Mouse (Mus musculus) heart, embryonic 10.5 days (tissue): ENCODE measurements around the gene Traf7. TPM values are rescaled to one million over a fixed set of nuclear protein-coding genes. Genes with fewer than 3 reads are reported as not detected.
A peak's percentile ranks its signal among the peaks of the same experiment; 100 is the strongest.

Experiments used
- DNase-seq: peaks from one replicate; pipeline ENCODE4 v3.0.0-alpha.2; 2017; ENCODE audit warnings: low spot score
- H3K27ac ChIP-seq: fragments of 300-500 bp; sonication (generic); 2 replicates; pipeline ENCODE4 v1.5.1; 2016; ENCODE audit warnings: mild to moderate bottlenecking
- H3K27me3 ChIP-seq: fragments of 300-500 bp; sonication (generic); 2 replicates; pipeline ENCODE4 v1.6.1; 2016; ENCODE audit warnings: mild to moderate bottlenecking; ENCODE audit not compliant: poor library complexity, insufficient read depth, severe bottlenecking
- H3K36me3 ChIP-seq: fragments of 300-500 bp; sonication (generic); 2 replicates; pipeline ENCODE4 v1.6.1; 2016; ENCODE audit warnings: mild to moderate bottlenecking, moderate library complexity
- H3K4me1 ChIP-seq: fragments of 300-500 bp; sonication (generic); 2 replicates; pipeline ENCODE4 v1.6.1; 2016; ENCODE audit warnings: mild to moderate bottlenecking
- H3K4me3 ChIP-seq: fragments of 300-500 bp; sonication (generic); 2 replicates; pipeline ENCODE4 v1.5.1; 2016; ENCODE audit warnings: mild to moderate bottlenecking, moderate library complexity
- H3K9me3 ChIP-seq: fragments of 300-500 bp; sonication (generic); 2 replicates; pipeline ENCODE4 v1.6.1; 2016; ENCODE audit warnings: mild to moderate bottlenecking, moderate library complexity
- WGBS: fragments of 180-500 bp; shearing (Covaris S2); methylation state at CpG from one replicate; pipeline ENCODE4 v1.1.7; 2016; 5-methylcytosine and 5-hydroxymethylcytosine counted together
- polyA plus RNA-seq: library from polyadenylated mRNA; unstranded; fragments of >200 nt; fragmentation: Nextera tagmentation; extraction: Ambion mirVana; gene quantifications from 2 replicates; pipeline ENCODE4 v1.2.1, GENCODE M21; 2016

Traf7 gene
- polyA plus RNA-seq, 1 experiment from 2014 or later: 93.5 TPM

- Histone ChIP-seq H3K9me3 (no peaks in the 10 kb centered on the region), H3K4me3 (no peak overlapping the region), H3K27ac (no peak overlapping the region), H3K36me3 (no peaks in the 10 kb centered on the region), H3K27me3 (peaks cover 53% of the 10 kb centered on the region), H3K4me1 (peaks cover 3% of the 10 kb centered on the region)
- WGBS: 46% methylated on average over 2 of the region's 2 CpGs
- DNase-seq: no peak
Observed at GRCm38 (mm10) chr17:24494627-24495335, 33.0 kb downstream of the Traf7 start.

- peaks cover 70% of the 10 kb centered on the region for H3K27me3 ChIP-seq
- 82% methylated on average over 4 of the region's 4 CpGs for WGBS
- no peak for DNase-seq
- no peaks in the 10 kb centered on the region for H3K36me3 ChIP-seq
- no peak overlapping the region for H3K4me3 ChIP-seq
- no peak overlapping the region for H3K27ac ChIP-seq
- H3K9me3 ChIP-seq: no peaks in the 10 kb centered on the region
- H3K4me1 ChIP-seq: peaks cover 23% of the 10 kb centered on the region
Observed at GRCm38 (mm10) chr17:24490399-24490798, 37.3 kb downstream of the Traf7 start.

- no peaks in the 10 kb centered on the region for H3K9me3 ChIP-seq
- no peak for DNase-seq
- H3K36me3 ChIP-seq: no peaks in the 10 kb centered on the region
- peaks cover 70% of the 10 kb centered on the region for H3K27me3 ChIP-seq
- peaks cover 26% of the 10 kb centered on the region for H3K4me1 ChIP-seq
- H3K4me3 ChIP-seq: peak overlapping the region; percentile 82
- WGBS: 19% methylated on average over 19 of the region's 19 CpGs
- peak overlapping the region; percentile 79 for H3K27ac ChIP-seq
Observed at GRCm38 (mm10) chr17:24489265-24490030, 38.3 kb downstream of the Traf7 start.

- H3K27ac ChIP-seq: peak overlapping the region; percentile 79
- no peak for DNase-seq
- peaks cover 70% of the 10 kb centered on the region for H3K27me3 ChIP-seq
- H3K4me3 ChIP-seq: peak overlapping the region; percentile 82
- no peaks in the 10 kb centered on the region for H3K36me3 ChIP-seq
- under 1% methylated on average over 71 of the region's 81 CpGs for whole genome bisulfite sequencing
- no peaks in the 10 kb centered on the region for H3K9me3 ChIP-seq
- peaks cover 26% of the 10 kb centered on the region for H3K4me1 ChIP-seq
Observed at GRCm38 (mm10) chr17:24488662-24489264, 39.0 kb downstream of the Traf7 start.

- peaks cover 26% of the 10 kb centered on the region for H3K4me1 ChIP-seq
- no peaks in the 10 kb centered on the region for H3K36me3 ChIP-seq
- H3K4me3 ChIP-seq: peak within 1 kb of the TSS; percentile 82
- H3K27me3 ChIP-seq: peaks cover 70% of the 10 kb centered on the region
- no peaks in the 10 kb centered on the region for H3K9me3 ChIP-seq
- peak within 1 kb of the TSS; percentile 79 for H3K27ac ChIP-seq
- DNase-seq: no peak
- 1% methylated on average over 45 of the region's 45 CpGs for WGBS
Observed at GRCm38 (mm10) chr17:24488186-24488661, 39.5 kb downstream of the Traf7 start, which contains the start of gene Caskin1. Caskin1 (plus strand) TSS chr17:24488601.

- peaks cover 30% of the 10 kb centered on the region for H3K4me1 ChIP-seq
- no peak for DNase-seq
- H3K9me3 ChIP-seq: no peaks in the 10 kb centered on the region
- H3K4me3 ChIP-seq: no peak overlapping the region
- H3K27ac ChIP-seq: peak overlapping the region; percentile 52; the same call in 1 of the 2 replicates
- 45% methylated on average over 11 of the region's 11 CpGs for WGBS
- H3K36me3 ChIP-seq: no peaks in the 10 kb centered on the region
- peaks cover 51% of the 10 kb centered on the region for H3K27me3 ChIP-seq
Observed at GRCm38 (mm10) chr17:24485090-24485860, 42.5 kb downstream of the Traf7 start.

GRCm38 (mm10) chr17:24483495-24483894 is 44.2 kb downstream of the Traf7 start:
- 89% methylated on average over 3 of the region's 3 CpGs for WGBS
- Histone ChIP-seq H3K4me3 (no peak overlapping the region), H3K27me3 (peaks cover 35% of the 10 kb centered on the region), H3K9me3 (no peaks in the 10 kb centered on the region), H3K27ac (no peak overlapping the region), H3K4me1 (peaks cover 20% of the 10 kb centered on the region), H3K36me3 (no peaks in the 10 kb centered on the region)
- no peak for DNase-seq

GRCm38 (mm10) chr17:24481027-24481815 is 46.5 kb downstream of the Traf7 start:
- Histone ChIP-seq H3K27ac (no peak overlapping the region), H3K27me3 (peaks cover 12% of the 10 kb centered on the region; the same call in 1 of the 2 replicates), H3K4me1 (peaks cover 25% of the 10 kb centered on the region), H3K9me3 (no peaks in the 10 kb centered on the region), H3K4me3 (no peak overlapping the region), H3K36me3 (peaks cover 18% of the 10 kb centered on the region)
- 90% methylated on average over 20 of the region's 20 CpGs for WGBS
- peak; percentile 68 for DNase-seq

GRCm38 (mm10) chr17:24480201-24480826 is 47.4 kb downstream of the Traf7 start:
- DNase-seq: peak; percentile 66
- 0 out of 2 replicates have a peak overlapping the region, but pooled peaks have one; percentile 15 for H3K4me3 ChIP-seq
- peaks cover 27% of the 10 kb centered on the region for H3K36me3 ChIP-seq
- H3K9me3 ChIP-seq: no peaks in the 10 kb centered on the region
- 37% methylated on average over 3 of the region's 3 CpGs for WGBS
- peaks cover 20% of the 10 kb centered on the region for H3K4me1 ChIP-seq
- peaks cover 5% of the 10 kb centered on the region; the same call in 1 of the 2 replicates for H3K27me3 ChIP-seq
- H3K27ac ChIP-seq: peak overlapping the region; percentile 25; the same call in 1 of the 2 replicates

GRCm38 (mm10) chr17:24479431-24479830 is 48.3 kb downstream of the Traf7 start:
- peak overlapping the region; percentile 82 for H3K4me3 ChIP-seq
- no peak for DNase-seq
- peak overlapping the region; percentile 98; the same call in 1 of the 2 replicates for H3K27ac ChIP-seq
- WGBS: 32% methylated on average over 1 of the region's 1 CpGs
- H3K36me3 ChIP-seq: peaks cover 36% of the 10 kb centered on the region
- H3K4me1 ChIP-seq: peaks cover 19% of the 10 kb centered on the region
- H3K9me3 ChIP-seq: no peaks in the 10 kb centered on the region
- no peaks in the 10 kb centered on the region for H3K27me3 ChIP-seq

- peak within 1 kb of the TSS; percentile 82 for H3K4me3 ChIP-seq
- WGBS: under 1% methylated on average over 48 of the region's 48 CpGs
- H3K9me3 ChIP-seq: no peaks in the 10 kb centered on the region
- peaks cover 42% of the 10 kb centered on the region for H3K36me3 ChIP-seq
- H3K27me3 ChIP-seq: no peaks in the 10 kb centered on the region
- DNase-seq: peak; percentile 98
- peak within 1 kb of the TSS; percentile 98 for H3K27ac ChIP-seq
- H3K4me1 ChIP-seq: peaks cover 26% of the 10 kb centered on the region
Observed at GRCm38 (mm10) chr17:24478663-24479380, 48.9 kb downstream of the Traf7 start, which contains the start of gene Mlst8. Mlst8 (minus strand) TSS chr17:24479078.
